Mouse (Mus musculus): ENCODE data around the gene Cyb5d1.

Cyb5d1 gene

DNA sequence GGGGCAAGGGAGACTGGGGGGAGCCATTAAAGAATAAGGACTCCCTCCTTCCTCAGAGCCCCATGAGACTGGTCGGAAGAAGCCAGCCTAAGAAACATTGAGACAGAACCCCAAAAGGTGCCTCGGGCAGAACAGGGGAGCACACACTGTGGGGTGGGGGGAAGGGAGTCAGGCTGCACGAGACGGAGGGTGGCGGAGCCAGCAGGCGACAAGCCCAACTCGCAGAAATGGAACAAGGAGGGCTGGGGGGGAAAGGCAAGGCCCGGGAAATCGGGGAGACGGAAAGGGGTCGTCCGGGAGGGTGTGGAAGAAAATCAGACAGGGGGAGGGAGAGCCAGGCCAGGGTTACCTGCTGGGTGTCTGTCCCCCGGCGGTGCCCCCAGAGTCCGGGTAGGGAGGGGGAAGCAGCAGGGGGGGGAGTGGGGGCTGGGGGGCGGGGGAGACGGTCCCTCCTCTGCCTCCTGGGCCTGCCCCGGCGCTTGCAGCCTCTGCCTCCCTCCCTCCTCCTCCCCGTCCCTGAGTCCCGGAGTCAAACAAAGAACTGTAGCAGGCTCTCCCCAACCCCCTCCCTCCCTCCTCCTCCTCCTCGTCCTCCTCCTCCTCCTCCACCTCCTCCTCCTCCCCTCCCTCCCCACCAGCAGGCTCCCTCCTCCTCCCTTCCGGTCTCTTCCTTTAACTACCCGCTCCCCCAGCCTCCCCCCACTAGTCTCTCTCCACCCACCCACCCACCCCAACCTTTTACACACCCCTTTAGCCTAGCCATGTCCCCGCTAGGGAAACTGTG, 20.4 kb upstream of the Cyb5d1 start:
- peak; percentile 84 for DNase-seq

GRCm38 (mm10) chr11:69415327-69415667, 19.9 kb upstream of the Cyb5d1 start:
- DNase-seq = peak; percentile 89

DNA sequence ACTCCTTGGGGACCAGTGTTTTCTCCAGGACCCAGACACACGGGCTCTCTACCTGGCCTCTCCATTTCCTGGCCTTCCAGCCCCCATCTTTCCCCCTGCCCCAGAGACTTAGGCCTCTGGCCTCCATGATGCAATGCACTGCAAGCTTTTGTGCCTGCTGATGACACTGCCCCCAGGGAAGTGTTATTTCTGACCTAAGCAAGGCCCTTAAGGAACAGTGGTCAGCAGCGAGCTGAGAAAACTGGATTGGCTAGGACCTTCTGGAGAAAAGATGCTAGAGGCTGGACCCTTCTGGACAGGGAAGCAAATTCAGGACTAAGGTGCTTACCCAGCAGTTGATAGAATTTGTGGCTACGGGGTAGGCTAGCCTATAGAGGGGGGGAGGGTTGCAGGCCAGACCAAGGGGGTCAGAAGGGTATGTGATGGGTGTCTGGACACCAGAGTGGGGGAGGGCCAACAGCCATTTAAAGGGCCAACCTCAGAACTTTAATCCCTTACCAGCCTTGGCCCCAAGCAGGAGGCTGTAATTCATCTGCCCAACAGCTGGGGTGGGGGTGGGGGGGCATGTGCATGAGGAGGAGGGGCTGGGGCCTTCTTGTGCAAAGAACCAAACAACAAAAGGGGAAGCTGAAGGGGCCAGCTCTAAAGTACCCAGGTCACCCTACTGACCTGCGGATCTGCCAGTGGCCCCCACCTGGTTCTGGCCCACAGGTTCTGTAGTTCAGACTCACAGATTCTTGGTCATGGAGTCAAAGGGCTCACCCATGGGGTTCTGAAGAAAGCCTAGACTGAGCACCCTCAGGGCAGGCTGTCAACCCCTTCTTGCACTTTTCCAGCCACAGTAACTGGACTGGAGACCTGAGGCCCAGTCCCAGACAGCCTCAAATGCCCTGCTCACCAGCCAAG, 19.2 kb upstream of the Cyb5d1 start:
- DNase-seq = peak; percentile 61

DNA sequence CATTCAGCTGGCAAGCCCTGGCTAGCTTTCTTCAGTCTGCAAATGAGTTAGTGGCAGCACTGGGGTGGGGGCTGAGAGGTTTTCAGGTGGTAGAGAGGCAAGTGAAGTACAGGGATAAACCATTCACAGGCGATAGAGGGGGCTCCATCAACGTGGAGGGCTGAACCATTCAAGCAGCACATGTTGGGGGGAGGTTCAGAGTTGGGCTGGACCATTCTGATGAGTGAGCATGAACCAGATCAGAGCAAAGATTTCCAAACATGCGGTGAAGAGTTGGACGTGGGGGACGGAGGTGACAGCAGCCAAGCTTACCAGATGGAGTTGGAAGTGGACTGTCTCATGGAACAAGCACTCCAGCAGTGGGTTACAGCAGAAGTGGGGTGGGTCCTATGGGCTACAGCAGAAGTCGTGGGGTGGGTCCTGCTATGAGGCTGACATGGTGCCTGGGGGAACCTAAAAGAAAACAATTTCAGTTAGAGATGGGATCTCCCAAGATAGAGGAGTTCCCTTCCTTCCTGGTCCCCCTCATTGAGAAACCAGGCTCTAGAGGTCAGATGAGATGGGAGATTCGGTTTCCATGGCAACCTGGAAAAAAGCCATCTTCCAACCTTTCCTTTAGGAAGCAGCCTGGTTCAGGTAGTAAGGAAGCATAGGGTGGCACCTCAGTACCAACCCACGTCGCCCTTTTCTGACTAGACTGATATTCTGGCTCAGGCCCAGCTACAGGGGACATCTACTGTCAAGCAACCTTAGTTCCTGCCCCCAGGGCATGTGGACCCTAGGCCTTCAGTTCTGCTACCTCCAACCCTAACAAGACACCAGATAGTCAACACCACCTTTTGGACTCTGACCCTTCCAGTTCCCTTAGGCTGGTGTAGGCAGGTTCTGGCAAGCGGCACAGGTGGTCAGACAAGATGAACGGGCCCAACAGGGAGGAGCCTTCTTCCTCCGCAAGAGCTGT, 18.1 kb upstream of the Cyb5d1 start, which contains the start of gene Kdm6b:
Kdm6b (minus strand) TSS at position 455 of the 961 bp plus-strand sequence.
- DNase-seq = peak; percentile 82

DNA sequence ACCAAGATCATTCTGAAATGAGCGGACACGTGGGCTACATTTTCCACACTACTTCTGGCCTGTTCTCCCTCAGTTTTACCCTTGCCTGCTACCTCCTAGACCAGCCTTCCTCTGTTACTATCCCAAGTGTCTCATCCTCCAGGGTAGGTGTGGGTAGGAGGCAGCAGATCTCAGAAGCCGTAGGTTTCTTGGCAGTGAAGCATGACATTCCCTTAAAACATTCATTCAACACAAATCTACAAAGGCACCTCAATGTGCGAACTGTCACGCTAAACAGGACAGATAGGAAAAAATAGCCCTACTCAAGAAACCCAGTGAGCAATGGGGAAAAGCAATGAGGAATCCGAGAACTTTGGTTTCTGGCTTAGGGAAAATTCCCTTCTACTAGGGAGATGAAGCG, 17.1 kb upstream of the Cyb5d1 start:
- DNase-seq = no peak

DNA sequence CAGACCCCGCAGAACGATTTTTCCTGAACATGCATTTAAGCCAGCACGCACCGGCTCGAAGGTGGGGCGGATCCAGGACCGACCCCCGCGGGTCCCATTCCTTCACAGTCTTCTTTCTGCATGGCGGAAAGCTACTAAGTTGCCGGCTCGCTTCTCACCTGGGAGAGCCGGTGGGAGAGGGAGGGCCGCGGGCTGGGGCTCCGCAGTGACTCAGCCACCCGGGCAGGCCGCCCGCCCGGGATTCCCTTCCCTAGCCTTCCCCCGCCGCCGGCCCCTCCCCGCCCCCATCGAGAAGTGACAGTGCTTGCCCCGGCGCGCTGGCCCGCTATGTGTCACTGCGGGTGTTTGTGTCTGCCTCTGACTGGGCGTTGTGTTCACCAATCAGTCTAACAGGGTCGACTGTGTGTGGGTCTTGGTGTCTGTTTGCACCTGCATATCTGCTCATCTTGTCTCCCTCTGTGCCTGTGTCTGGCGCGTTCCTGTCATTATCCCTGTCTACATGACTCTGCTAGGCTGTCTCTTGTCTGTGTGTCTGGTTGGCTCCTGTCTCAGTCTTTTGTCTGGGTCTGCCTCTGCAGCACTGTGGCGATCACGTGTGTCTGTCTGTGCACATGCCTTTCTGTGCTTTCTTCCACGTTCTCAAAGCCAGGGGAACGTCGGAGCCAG, 16.2 kb upstream of the Cyb5d1 start:
- DNase-seq = peak; percentile 67

DNA sequence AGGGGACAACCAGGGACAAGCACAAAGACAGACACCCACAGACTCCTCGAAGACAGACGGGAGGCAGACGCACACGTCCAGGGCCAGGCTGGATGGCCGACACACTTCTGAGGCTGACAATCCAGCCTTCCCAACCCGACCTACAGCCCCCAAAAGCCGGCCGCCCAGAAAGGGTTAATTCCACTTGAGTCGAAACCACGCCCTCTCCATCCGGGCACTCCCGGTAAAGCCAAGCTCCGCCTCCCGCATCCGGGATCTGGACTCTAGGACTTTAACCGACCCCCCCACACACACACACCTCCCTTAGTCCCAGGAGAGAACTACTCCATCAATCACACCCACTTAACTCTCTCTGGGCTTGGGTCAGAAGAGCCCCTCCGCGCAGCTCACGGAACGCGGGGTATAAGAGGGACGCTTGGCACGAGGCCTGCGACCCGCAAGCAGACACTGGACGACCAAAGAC, 15.7 kb upstream of the Cyb5d1 start:
- peak; percentile 93 for DNase-seq

DNA sequence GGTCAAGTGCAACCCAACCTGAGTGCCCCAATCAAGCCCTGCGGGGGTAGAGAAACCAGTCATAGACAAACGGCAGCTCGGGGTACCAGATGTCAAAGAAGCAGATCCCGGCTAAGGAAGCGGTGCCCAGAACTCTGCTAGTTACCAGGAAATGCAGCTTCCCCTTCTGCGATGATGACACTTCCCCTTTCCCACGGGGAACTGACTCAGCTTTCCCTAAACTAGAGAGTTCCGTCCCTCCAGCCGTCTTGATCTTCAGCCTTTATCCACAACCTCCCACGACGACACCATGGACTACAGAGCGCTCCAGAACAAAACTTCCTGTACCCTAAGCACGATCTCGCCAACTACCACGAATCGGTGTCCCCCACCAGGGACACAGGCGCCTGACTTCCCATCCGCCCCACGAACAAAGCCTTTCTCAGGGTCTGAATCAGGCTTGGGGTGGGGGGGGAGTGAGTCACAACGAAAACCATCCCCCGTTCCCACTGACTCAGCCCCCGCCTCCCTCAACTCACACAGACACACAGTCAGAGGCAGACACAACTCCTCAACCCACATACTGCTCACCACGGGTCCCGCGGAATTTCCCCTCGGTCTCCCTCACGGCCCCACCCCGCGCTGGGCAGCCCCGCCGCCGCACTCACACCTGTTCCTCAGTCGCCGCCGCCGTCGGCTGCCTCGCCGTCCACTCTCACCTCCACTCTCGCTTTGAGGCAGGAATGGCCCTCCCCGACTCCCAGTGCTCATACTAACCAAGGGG, 15.1 kb upstream of the Cyb5d1 start:
- DNase-seq = no peak

GRCm38 (mm10) chr11:69410045-69410309, 14.5 kb upstream of the Cyb5d1 start:
- DNase-seq = no peak

DNA sequence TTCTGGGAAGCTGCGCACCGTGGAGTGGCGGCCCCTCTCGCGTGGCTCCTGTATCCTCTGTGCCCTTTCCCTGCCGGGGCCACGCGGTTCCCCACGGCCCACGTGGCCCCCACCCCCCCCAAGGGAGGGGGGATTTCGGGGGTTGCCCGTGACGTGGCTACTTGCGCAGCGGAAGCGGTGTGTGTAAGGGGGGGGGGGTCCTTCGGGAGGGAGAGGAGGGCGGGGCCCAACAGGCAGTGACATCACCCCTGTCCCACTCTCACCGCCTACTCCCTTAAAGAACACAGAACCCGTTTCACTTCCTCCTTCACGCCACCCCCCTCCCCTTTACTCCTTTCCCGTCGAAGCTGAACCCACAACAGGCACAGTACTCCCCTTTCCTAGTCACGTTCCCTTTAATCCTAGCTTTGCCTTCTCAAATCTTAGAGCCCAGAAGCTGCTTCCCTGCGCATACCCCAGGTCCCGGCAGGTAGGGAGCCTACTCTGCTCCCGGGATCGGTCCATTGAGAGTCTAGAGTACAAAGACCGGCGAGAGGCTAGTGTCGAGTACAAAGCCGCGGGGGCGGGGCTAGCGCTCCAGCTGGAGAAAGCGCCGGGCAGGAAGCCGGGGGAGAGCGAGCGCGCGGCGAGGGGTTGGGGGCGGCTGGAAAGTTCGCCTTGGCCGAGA, 14.1 kb upstream of the Cyb5d1 start:
- DNase-seq = peak; percentile 82

GRCm38 (mm10) chr11:69408541-69409377, 13.3 kb upstream of the Cyb5d1 start:
- DNase-seq = peak; percentile 90

DNA sequence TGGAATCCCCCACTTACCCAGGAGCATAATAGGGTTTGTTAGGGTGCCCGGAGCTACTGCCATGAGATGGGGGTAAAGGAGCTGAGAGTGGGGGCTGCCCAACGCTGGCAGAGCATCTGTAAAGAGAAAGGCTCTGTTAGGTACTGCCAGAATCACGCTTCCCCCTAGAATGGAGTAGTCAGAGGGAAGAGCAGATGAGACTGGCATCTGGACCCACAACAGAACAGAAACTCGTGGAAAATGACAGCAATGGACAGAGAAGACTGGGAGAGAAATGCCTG, 12.2 kb upstream of the Cyb5d1 start:
- peak; percentile 41 for DNase-seq

GRCm38 (mm10) chr11:69406867-69407723, 11.7 kb upstream of the Cyb5d1 start:
- peak; percentile 54 for DNase-seq

GRCm38 (mm10) chr11:69406282-69406681, 10.9 kb upstream of the Cyb5d1 start:
- peak; percentile 63 for DNase-seq

DNA sequence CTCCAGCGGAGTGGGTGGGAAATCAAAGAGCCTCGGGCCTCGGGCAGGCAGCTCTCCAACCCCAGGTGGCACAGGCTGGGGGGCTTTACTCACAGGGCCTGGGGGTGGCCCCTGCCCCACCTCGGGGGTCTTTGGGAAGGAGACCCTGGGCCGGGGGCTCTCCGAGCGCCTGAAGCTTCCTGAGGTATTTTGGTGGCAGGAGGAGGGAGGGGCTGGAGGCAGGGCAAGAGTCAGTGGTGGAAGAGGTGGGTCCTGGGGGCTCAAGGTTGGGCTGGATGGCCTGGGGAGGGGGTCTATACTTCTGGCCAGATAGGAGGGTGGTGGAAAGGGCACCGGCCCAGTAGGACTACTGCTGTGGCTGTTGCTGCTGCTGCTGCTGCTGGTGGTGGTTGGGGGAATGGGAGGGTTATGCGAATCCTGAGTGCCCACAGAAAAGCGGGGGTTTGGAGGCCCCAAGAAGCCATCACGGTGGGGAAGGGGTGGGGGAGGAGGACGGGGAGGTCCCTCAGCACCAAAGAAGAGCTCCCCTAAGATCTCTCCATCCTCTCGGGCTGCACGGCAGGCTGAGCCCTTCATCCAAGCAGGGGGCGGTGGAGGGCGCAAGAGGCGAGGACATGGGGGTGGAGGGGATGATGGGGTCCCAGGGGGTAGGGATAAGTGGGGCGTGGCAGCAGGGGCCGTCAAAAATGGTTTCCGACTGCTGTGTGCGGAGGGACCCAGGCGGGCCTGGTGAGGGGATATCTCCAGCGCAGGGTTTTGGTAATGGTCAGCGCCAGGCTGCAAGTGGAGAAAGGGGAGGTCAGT, 10.2 kb upstream of the Cyb5d1 start:
- peak; percentile 66 for DNase-seq

- DNase-seq = peak; percentile 57
Measured at GRCm38 (mm10) chr11:69404595-69405396, 9.4 kb upstream of the Cyb5d1 start.
